Mouse (Mus musculus) testis, adult 2 months (tissue): ENCODE results near the gene Smad5. TPM values are rescaled to one million over a fixed set of nuclear protein-coding genes. Genes with fewer than 3 reads are reported as not detected.

ENCODE experiments used
- H3K27ac ChIP-seq: fragments of 200-500 bp; 2 replicates; pipeline ENCODE4 v1.5.1; 2012; ENCODE audit warnings: low read depth, low read length; ENCODE audit not compliant: control insufficient read depth, insufficient read depth
- H3K27me3 ChIP-seq: fragments of 200-500 bp; 2 replicates; pipeline ENCODE4 v1.6.1; 2012; ENCODE audit warnings: mild to moderate bottlenecking, low read length, moderate library complexity; ENCODE audit not compliant: control insufficient read depth, insufficient read depth
- H3K36me3 ChIP-seq: fragments of 200-500 bp; 2 replicates; pipeline ENCODE4 v1.6.1; 2012; ENCODE audit warnings: mild to moderate bottlenecking, low read length; ENCODE audit not compliant: control insufficient read depth, insufficient read depth
- H3K4me1 ChIP-seq: fragments of 200-500 bp; 2 replicates; pipeline ENCODE4 v1.6.1; 2012; ENCODE audit warnings: low read length; ENCODE audit not compliant: control insufficient read depth, insufficient read depth
- H3K4me3 ChIP-seq: fragments of 200-500 bp; 2 replicates; pipeline ENCODE4 v1.5.1; 2012; ENCODE audit warnings: low read depth, mild to moderate bottlenecking, low read length, moderate library complexity, mixed read lengths; ENCODE audit not compliant: control insufficient read depth
- CTCF ChIP-seq: fragments of 200-500 bp; IDR thresholded peaks from 2 replicates; pipeline ENCODE4 v1.5.1; 2012; ENCODE audit warnings: low read depth, mild to moderate bottlenecking, inconsistent platforms, low read length, moderate library complexity; ENCODE audit not compliant: control insufficient read depth, insufficient read depth, insufficient replicate concordance
- POLR2A ChIP-seq: fragments of 200-500 bp; IDR thresholded peaks from 2 replicates; pipeline ENCODE4 v1.6.1; 2012; ENCODE audit warnings: low read depth, mild to moderate bottlenecking, inconsistent platforms, low read length, moderate library complexity; ENCODE audit not compliant: control insufficient read depth
- polyA plus RNA-seq: library from polyadenylated mRNA; depleted of rRNA; stranded (reverse); fragments of >200 nt; gene quantifications from 2 replicates; pipeline ENCODE4 v1.2.3, GENCODE M21; 2012

The Smad5 gene
- polyA plus RNA-seq, 1 experiment: 13.6 TPM

DNA sequence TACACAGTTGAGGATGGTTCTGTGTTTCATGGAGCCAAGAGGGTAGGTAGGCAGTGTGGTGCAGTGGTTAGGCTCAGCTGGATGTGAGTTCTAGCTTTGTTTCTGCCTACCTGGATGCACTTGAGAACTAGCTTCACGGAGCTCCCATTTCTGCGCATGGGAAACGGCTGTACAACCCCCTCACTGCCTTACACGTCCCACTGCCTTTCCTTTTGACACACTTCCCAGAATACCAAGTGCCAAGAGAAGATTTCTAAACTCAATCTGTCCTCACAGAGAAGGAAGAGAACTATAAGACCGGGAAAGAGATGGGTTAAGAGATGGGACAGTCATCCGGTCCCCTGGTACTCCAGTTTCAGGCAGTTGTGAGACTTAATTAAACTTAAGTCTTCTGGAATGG, 10.2 kb upstream of the Smad5 start:
- Histone ChIP-seq H3K27ac (no peak overlapping the region), H3K36me3 (no peaks in the 10 kb centered on the region)
- TF ChIP-seq POLR2A (no peak), CTCF (no peak)

DNA sequence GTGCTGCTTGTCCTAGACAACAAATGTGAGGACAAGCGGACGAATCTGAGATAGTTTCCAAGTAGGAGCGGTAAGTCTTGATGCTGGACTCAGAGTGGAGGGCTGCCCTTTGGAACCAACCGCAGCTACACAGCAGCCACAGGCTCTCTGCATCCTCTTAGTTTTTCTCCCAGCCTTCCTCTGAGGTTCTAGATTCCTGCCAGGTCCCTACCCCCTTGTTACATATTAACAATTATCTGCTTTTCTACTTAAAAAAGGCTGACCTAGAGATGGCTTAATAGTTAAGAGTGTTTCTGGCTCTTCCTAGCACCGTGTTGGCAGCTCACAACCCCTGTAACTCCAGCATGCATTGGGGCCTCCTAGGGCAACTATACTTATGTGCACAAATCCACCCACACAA, 7.1 kb upstream of the Smad5 start:
- TF ChIP-seq POLR2A: no peak
- no peak for TF ChIP-seq CTCF
- no peak overlapping the region for H3K4me3 ChIP-seq
- no peaks in the 10 kb centered on the region for H3K4me1 ChIP-seq
- H3K36me3 ChIP-seq: no peaks in the 10 kb centered on the region
- H3K27me3 ChIP-seq: no peaks in the 10 kb centered on the region
- no peak overlapping the region for H3K27ac ChIP-seq

More for the DNA sequence above, 10.2 kb upstream of the Smad5 start:
- Histone ChIP-seq H3K27me3 (no peaks in the 10 kb centered on the region), H3K4me3 (no peak overlapping the region), H3K4me1 (no peaks in the 10 kb centered on the region)

DNA sequence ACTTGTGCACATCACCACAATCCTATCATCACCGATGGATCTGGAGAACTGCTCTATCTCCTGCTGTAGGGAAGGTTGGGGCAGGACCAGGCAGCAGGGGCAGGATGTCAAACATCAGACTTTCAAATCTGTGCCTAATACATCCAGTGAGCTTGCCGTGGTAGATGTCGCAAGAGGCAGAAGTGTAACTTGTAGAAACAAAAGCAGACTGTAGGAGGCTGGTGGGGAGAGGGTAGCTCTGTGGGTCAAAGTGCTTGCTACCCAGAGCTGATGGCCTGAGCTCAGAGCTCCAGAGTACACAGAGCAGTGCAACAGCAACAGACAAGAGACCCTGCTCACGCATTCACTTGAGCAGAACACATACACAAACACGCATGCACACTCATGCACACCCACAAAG, 6.1 kb upstream of the Smad5 start:
- H3K36me3 ChIP-seq: no peaks in the 10 kb centered on the region
- peaks cover 3% of the 10 kb centered on the region; the same call in 1 of the 2 replicates for H3K4me1 ChIP-seq
- no peaks in the 10 kb centered on the region for H3K27me3 ChIP-seq
- TF ChIP-seq POLR2A (no peak), CTCF (no peak)
- no peak overlapping the region for H3K27ac ChIP-seq
- no peak overlapping the region for H3K4me3 ChIP-seq

DNA sequence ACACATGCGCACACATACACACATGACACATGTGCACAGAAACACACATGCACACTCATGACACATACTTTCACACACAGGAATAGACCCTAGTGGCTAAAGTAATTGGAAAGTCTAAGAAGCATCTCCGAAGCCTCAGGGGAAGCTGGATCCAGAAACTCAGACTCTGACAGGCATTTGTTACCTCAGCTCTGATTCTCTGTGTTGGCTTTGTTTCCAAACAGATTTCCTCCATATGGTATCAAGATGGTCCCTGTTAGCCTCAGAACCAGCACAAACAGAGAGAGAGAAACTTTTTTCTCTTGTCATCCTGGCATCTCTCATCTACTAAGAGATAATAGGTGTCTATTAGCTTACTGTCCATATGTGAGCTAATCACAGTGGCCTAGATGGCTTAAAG, 5.6 kb upstream of the Smad5 start:
- no peaks in the 10 kb centered on the region for H3K36me3 ChIP-seq
- H3K27me3 ChIP-seq: no peaks in the 10 kb centered on the region
- no peak overlapping the region for H3K27ac ChIP-seq
- H3K4me1 ChIP-seq: peaks cover 7% of the 10 kb centered on the region
- no peak overlapping the region for H3K4me3 ChIP-seq
- no peak for TF ChIP-seq CTCF
- no peak for TF ChIP-seq POLR2A

DNA sequence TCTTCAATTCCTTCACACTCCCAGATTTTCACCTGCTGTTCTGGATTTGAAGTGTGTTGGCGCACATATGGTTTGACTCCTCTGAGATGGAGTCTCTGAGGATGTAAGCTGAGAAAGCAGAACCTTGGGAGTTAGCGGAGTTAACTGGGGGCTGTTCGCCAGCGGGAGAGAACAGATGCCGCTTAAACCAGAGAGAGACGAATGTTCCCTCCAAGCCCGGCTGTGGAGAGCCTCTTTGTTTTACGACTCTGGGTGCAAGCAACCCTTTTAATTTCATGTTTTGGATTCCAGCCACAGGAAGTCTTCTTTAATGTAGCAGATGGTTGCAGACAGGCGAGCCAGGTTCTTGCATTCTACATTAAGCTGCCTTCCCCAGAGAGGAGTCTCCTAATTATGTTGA, 4.4 kb upstream of the Smad5 start:
- no peak for TF ChIP-seq POLR2A
- no peak for TF ChIP-seq CTCF
- Histone ChIP-seq H3K4me3 (no peak overlapping the region), H3K27me3 (no peaks in the 10 kb centered on the region), H3K27ac (no peak overlapping the region), H3K4me1 (peaks cover 10% of the 10 kb centered on the region), H3K36me3 (no peaks in the 10 kb centered on the region)

DNA sequence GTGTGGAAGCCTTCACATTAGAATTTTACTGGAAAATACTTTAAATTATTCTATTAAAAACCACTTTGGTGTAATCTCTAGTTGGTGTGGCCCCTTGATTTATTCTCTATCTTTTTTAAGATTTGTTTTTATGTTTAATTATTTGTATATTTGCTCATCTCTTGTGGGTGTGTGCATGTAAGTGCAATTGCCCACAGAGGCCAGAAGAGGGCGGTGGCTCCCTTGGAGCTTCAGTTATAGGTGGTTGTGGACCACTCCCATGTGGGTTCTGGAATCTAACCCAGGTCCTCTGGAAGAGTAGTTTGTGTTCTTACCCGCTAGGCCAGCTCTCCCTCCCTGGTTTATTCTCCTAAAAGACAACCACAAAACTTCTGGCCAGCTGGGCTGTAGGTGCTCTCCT, 3.4 kb upstream of the Smad5 start:
- H3K4me1 ChIP-seq: peaks cover 18% of the 10 kb centered on the region
- H3K4me3 ChIP-seq: no peak overlapping the region
- TF ChIP-seq CTCF: peak; percentile 47; the same call in 1 of the 2 replicates
- TF ChIP-seq POLR2A: no peak
- H3K27ac ChIP-seq: no peak overlapping the region
- no peaks in the 10 kb centered on the region for H3K36me3 ChIP-seq
- no peaks in the 10 kb centered on the region for H3K27me3 ChIP-seq

DNA sequence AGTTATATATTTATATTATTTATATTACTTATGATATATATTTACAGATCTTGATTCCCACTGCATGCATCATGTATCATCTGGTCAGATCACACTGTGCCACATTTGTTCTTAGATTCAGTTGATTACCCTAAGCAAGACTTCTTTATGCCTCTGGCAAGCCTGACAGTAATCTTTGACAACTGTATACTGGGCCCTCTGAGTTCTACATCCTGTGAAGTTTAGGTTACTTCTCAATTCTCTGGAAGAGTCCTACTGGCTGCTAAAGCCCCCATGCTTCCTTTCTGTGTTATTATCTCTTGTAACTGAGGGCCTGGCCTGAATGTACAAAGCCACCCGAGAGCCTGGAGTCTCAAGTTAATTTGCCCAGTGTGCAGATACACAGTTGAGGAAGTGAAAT, 1.8 kb upstream of the Smad5 start:
- TF ChIP-seq POLR2A (no peak), CTCF (no peak)
- H3K27me3 ChIP-seq: no peaks in the 10 kb centered on the region
- H3K27ac ChIP-seq: no peak overlapping the region
- no peak overlapping the region for H3K4me3 ChIP-seq
- H3K36me3 ChIP-seq: no peaks in the 10 kb centered on the region
- peaks cover 18% of the 10 kb centered on the region for H3K4me1 ChIP-seq

DNA sequence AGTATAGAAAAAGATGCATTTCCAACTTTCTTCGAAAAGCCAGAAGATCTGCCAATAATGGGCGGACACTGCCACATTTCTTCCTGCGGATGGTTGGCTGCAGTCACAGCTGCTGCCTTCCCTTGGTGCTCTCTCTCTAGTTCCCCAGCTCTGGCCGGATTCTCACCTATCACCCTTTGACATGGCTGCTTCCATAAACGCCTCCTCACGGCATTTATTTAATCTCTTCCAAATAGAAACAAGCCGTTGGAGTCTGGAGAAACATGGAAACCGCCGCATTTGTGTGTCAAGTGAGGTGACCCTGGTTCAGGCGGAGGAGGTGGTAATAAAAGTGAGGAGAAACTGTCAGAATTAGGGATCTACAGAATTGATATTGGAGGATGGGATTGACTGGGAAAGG, 886 bp upstream of the Smad5 start:
- Histone ChIP-seq H3K36me3 (no peaks in the 10 kb centered on the region), H3K4me3 (no peak overlapping the region), H3K4me1 (peaks cover 18% of the 10 kb centered on the region), H3K27me3 (no peaks in the 10 kb centered on the region), H3K27ac (peak overlapping the region; percentile 12; the same call in 1 of the 2 replicates)
- TF ChIP-seq POLR2A (no peak), CTCF (no peak)
